Mouse (Mus musculus): ENCODE results near the gene Mtss1l.

Mtss1l gene

GRCm38 (mm10) chr8:110720685-110721598 lies at the start of gene Mtss1l:
Gene Mtss1l (plus strand): TSS chr8:110721476.
- DNase-seq (ENCODE audit: low spot score in 2 of 2) = peak; percentile 65 to 70

- DNase-seq (ENCODE audit: low spot score in 2 of 2) = no peak
Observed at GRCm38 (mm10) chr8:110672133-110672532, 49.1 kb upstream of the Mtss1l start.

DNA sequence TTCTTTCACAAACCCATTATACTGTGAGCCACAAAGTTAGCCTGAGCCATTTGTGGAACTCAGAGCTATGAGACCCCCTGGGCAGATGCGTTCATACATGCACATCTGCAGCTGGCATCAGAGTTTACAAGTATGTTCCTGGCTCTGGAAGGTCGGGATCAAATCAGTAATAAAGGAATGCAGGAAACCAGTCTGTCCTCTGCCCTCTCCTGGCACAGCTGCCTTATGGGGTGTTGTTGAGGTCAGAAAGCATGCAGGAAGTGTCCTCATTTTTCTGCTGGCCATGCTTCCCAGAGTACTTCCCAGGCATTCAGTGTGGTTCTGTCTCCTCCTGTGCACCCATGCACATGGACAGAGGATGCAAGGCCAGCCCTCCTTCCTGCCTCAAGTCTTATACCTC lies 48.1 kb upstream of the Mtss1l start:
- no peak for DNase-seq (ENCODE audit: low spot score in 2 of 2)

GRCm38 (mm10) chr8:110674589-110674988 lies 46.7 kb upstream of the Mtss1l start:
- DNase-seq (ENCODE audit: low spot score in 2 of 2) = no peak

- no peak for DNase-seq (ENCODE audit: low spot score in 2 of 2)
Observed at GRCm38 (mm10) chr8:110676702-110677101, 44.6 kb upstream of the Mtss1l start.

DNA sequence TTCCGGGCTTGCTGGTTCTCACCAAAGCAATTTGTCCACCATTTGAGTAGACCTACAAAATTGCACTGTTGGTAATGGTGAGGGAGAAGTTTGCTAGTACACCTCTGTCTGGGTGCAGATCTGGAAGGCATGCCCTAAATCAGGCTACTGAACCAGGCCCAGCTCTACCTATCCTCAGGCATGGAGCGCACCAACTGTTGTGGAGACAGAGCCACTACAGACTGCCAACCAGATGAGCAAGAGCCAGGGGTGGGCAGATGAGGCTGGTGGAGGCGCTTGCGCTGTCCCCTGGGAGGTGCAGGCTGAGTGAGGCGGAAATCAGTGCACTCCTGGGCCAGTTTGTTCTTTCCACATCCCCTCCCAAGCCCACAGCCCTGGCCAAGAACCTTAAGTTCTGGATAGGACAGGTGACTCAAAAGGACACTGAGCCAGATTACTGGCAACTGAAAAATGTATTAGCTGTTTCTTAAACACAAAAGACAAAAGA lies 44.1 kb upstream of the Mtss1l start:
- no peak for DNase-seq (ENCODE audit: low spot score in 2 of 2)

DNA sequence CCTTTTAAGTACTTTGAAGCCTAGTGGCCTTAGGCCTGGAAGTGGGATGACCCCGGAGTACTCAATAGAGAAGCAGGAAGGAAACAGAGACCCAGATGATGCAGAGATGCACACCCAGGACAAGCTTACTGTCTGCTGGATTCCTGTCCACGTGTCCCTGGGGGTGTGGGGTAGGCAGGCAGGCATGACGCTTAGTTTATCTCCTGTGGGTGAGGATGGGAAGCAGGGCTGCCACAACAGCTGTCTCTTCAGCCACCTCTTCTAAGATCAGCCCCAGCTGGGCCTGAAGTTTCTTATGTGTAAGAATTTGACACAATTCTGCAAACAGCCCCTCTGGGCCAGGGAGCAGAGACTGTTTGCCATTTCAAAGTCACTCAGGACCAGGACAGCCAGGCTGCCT lies 42.3 kb upstream of the Mtss1l start:
- DNase-seq (ENCODE audit: low spot score in 2 of 2) = peak; percentile 51 to 53

- peak in 1 of 2 experiments; percentile 52 for DNase-seq (ENCODE audit: low spot score in 2 of 2)
Observed at GRCm38 (mm10) chr8:110687726-110688125, 33.5 kb upstream of the Mtss1l start.

DNA sequence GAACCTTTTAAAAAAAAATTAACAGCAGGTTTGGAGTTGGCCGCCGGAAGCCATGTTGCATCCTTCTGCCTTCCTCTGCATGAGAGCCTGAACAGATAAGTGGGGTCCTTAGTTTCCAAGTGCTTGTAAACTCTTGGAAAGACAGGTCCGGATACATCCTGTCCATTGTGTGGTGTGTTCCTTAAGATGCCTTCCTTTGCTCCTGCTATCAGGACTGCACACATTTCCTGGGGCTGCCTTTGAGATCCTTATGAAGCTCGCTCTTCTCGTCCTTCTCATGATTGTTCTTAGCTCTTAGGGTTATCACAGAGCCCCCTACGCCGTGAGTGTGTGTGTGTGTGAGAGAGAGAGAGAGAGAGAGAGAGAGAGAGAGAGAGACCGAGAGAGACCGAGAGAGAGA lies 31.3 kb upstream of the Mtss1l start:
- DNase-seq (ENCODE audit: low spot score in 2 of 2) = no peak

GRCm38 (mm10) chr8:110694226-110694625 lies 27.1 kb upstream of the Mtss1l start:
- DNase-seq (ENCODE audit: low spot score in 2 of 2) = no peak

GRCm38 (mm10) chr8:110694826-110695225 lies 26.4 kb upstream of the Mtss1l start:
- DNase-seq (ENCODE audit: low spot score in 2 of 2) = no peak

GRCm38 (mm10) chr8:110695431-110695830 lies 25.8 kb upstream of the Mtss1l start:
- DNase-seq (ENCODE audit: low spot score in 2 of 2) = no peak

- DNase-seq (ENCODE audit: low spot score in 2 of 2) = no peak
Observed at GRCm38 (mm10) chr8:110696051-110696450, 25.2 kb upstream of the Mtss1l start.

DNA sequence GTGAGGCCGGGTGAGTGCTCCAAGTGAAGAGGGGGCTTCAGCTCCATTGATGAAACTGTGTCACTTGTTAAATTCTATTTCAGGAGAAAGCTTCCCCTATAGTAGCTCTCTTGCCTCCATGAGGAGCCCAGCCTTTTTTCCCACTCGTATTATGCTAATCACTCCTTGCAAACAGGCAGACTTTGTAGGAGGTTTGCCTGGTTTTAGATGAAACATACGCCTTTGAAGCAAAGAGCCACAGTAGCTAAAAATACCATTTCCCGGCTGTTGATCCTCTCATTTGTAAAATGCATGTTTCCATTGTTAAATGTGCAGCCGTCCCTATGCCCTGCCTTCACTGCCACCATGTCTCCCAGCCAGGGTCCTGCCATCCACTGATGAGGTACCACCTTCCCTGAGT lies 23.7 kb upstream of the Mtss1l start:
- no peak for DNase-seq (ENCODE audit: low spot score in 2 of 2)

GRCm38 (mm10) chr8:110698098-110698497 lies 23.2 kb upstream of the Mtss1l start:
- DNase-seq (ENCODE audit: low spot score in 2 of 2) = no peak

- no peak for DNase-seq (ENCODE audit: low spot score in 2 of 2)
Observed at GRCm38 (mm10) chr8:110699501-110699900, 21.8 kb upstream of the Mtss1l start.

- DNase-seq (ENCODE audit: low spot score in 2 of 2) = no peak
Observed at GRCm38 (mm10) chr8:110700561-110700960, 20.7 kb upstream of the Mtss1l start.

DNA sequence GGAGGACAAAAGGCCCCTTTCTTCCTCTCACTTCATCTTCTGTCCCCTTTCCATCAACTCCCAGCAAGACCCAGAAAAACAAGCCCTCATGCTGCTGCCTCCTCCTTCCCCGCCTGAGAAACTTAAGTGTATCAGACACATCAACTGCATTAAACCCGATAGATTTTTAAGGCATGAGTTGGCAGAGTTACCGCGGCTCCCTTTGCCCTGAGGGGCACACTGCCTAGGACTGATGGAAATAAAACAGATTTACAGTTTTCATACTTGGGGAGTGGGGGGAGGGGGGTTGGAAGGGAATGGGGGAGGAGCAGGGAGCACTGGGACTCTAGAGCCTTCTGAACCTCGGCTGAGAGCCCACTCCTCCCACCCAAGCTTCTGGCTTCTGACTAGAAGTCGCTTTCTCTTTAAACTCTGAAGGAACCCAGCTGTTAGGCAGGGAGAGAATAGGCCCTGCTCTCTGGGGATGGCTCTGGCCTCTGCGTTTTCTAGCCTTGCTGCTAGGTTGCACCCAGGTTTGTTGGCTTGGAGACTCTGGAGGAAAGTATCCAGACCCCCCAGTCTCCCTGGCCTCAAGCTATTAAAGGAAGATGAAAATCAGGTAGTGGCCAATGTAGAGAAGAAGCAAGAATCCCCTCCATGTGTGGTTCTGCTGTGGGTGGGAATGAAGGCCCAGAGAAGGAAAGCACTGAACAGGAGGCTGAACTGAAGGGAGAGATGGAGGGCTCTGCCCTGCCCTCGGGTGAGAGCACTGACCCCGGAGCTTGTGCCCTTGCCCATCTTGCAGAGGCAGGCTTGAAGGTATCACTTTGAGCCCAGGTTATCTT lies 18.4 kb upstream of the Mtss1l start:
- DNase-seq (ENCODE audit: low spot score in 2 of 2) = no peak

DNA sequence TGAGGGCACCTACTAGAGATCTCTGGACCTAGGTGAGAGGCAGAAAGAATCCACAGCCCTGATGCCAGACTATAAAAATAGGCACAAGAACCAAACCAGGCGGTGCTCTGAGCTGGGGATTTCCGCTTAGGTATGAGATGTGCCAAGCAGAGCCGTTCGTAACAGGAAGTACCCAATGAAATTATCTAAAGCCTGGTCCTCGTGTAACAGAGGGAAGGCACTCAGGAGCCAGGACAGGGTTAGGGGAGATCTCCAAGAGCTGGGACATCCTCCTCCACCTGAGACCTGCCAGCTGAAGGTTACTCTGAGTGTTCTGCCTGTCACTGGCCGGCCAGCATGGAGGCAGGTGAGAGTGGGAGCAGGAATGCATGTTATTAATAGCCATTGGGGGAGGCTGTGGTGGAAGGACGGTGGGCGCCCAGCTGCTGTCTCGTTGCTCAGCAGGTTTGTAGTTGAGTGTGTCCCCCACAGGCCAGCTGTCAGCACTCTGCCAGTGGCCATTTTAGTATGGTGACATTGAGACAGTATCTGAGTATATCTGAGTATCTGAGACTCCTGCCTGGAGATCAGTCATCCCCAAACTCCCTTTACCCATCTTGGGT lies 17.7 kb upstream of the Mtss1l start:
- DNase-seq (ENCODE audit: low spot score in 2 of 2) = no peak

GRCm38 (mm10) chr8:110704103-110704502 lies 17.2 kb upstream of the Mtss1l start:
- DNase-seq (ENCODE audit: low spot score in 2 of 2) = no peak

DNA sequence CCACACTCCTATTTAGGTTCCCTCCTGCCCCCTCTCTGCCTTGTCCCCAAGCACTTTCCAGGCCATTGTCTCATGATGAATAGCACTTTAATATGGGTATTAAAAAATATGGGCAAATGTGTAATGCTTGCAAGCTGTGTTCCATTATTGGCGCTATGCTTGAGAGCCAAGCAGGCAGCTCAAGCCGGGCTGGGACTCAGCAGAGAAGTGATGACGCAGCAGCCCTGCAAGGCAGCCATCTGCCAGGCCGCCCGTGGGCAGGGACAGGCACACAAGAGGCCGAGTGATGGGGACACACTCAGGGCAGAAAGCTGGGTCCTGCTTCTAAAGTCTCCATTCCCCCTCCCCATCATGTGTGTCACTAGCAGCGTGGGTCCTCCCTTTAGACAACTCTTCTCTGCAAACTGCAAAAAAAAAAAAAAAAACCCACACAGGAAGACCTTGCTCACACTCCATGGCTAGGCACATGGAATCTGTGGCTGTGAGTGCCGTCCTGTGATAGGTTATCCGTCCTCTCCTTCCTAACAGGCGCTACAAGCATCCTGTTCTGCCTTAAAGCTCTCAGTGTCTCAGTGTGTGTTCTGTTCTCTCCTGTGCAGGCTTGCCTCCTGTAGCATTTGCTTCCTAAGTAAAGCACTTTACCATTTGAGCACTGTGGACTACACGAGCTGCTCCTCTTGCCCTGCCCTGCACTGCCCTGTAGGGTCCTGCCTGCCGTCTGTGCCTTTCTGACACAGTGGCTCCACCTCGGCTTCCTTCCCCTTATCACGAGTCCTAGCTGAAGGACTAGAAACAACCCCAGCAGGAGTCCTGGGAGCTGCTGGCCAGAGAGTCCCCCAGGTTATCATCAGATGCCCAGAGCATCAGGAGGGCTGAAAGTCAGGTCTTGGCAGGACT lies 15.6 kb upstream of the Mtss1l start:
- peak in 1 of 2 experiments; percentile 65 for DNase-seq (ENCODE audit: low spot score in 2 of 2)

Measured in right cerebral cortex, adult 2 months (tissue).